In genomic region chr1:72439146-72439545, GRCm38 (mm10) we compare ENCODE assay signal across 12 mouse cellular contexts.
DNase-seq lines count a peak whose midpoint lies in the region; ATAC-seq lines count a peak whose summit lies in the region.
"Had no signal": no experiment of that assay in that cellular context is flagged by ENCODE, and none has a peak within 500 bp of the region (broad histone marks: within the 10 kb centered on the region; RNA-seq: fewer than 3 reads in every experiment).

No protein-coding gene starts in this region.

- H3K27me3 ChIP-seq in hindbrain, embryonic 15.5 days: no peaks in the 10 kb centered on the region
- H3K27me3 ChIP-seq in hindbrain, embryonic 11.5 days (ENCODE audit: control insufficient read depth, insufficient read depth, low read length): no peaks in the 10 kb centered on the region
- H3K27me3 ChIP-seq: embryonic facial prominence, embryonic 12.5 days; intestine, embryonic 15.5 days; lung, embryonic 15.5 days had no signal

- no peak for DNase-seq in hindbrain, embryonic 11.5 days (ENCODE audit: low spot score)
- peak; percentile 42 for DNase-seq in cerebellum, adult 8-10 months
- DNase-seq in layer of hippocampus, adult 18-20 months (ENCODE audit: low spot score in 2 of 2): peak; percentile 59 to 85
- DNase-seq in right cerebral cortex, postnatal 25 days: peak; percentile 28
- DNase-seq in B cell, adult 2 months: no peak
- DNase-seq in thymus, postnatal 10 days (ENCODE audit: low spot score in 2 of 2): no peak
- no peak for DNase-seq in thymus, postnatal 4 days
- DNase-seq: spleen, adult 18-20 months had no signal

- H3K27ac ChIP-seq in hindbrain, embryonic 15.5 days (replicated peaks): no peak overlapping the region
- H3K27ac ChIP-seq in hindbrain, embryonic 11.5 days (ENCODE audit: low read depth, low read length): no peak overlapping the region
- H3K27ac ChIP-seq: embryonic facial prominence, embryonic 12.5 days; intestine, embryonic 15.5 days; lung, embryonic 15.5 days had no signal

- no peak overlapping the region for H3K9ac ChIP-seq in hindbrain, embryonic 15.5 days
- no peak overlapping the region for H3K9ac ChIP-seq in hindbrain, embryonic 11.5 days (ENCODE audit: low read depth, low read length)
- H3K9ac ChIP-seq: embryonic facial prominence, embryonic 12.5 days; intestine, embryonic 15.5 days; lung, embryonic 15.5 days had no signal

- WGBS in hindbrain, embryonic 15.5 days: 52% methylated on average over 8 of the region's 8 CpGs
- WGBS in hindbrain, embryonic 11.5 days: 72% methylated on average over 8 of the region's 8 CpGs

- H3K4me3 ChIP-seq in hindbrain, embryonic 15.5 days: no peak overlapping the region
- H3K4me3 ChIP-seq in hindbrain, embryonic 11.5 days (ENCODE audit: low read depth, low read length): no peak overlapping the region
- H3K4me3 ChIP-seq: embryonic facial prominence, embryonic 12.5 days; intestine, embryonic 15.5 days; lung, embryonic 15.5 days had no signal

- 0 out of 2 replicates have a peak, but pooled peaks cover 5% of the 10 kb centered on the region for H3K4me1 ChIP-seq in hindbrain, embryonic 15.5 days (replicated peaks)
- no peaks in the 10 kb centered on the region for H3K4me1 ChIP-seq in hindbrain, embryonic 11.5 days (replicated peaks; ENCODE audit: control insufficient read depth, insufficient read depth, low read length)
- H3K4me1 ChIP-seq: embryonic facial prominence, embryonic 12.5 days; intestine, embryonic 15.5 days; lung, embryonic 15.5 days had no signal

- H3K4me2 ChIP-seq in hindbrain, embryonic 15.5 days: no peak overlapping the region
- H3K4me2 ChIP-seq in hindbrain, embryonic 11.5 days (replicated peaks; ENCODE audit: low read depth, low read length): no peak overlapping the region
- H3K4me2 ChIP-seq: embryonic facial prominence, embryonic 12.5 days; intestine, embryonic 15.5 days; lung, embryonic 15.5 days had no signal

- no peaks in the 10 kb centered on the region; the same call in 1 of the 2 replicates for H3K36me3 ChIP-seq in hindbrain, embryonic 15.5 days
- no peaks in the 10 kb centered on the region for H3K36me3 ChIP-seq in hindbrain, embryonic 11.5 days (ENCODE audit: control insufficient read depth, insufficient read depth, low read length)
- H3K36me3 ChIP-seq: embryonic facial prominence, embryonic 12.5 days; intestine, embryonic 15.5 days; lung, embryonic 15.5 days had no signal

- ATAC-seq in hindbrain, embryonic 15.5 days (ENCODE audit: low FRiP score, low read depth): peak; percentile 34; the same call in 1 of the 2 replicates
- no peak for ATAC-seq in hindbrain, embryonic 11.5 days (ENCODE audit: low FRiP score)
- ATAC-seq: intestine, embryonic 15.5 days had no signal

- no peaks in the 10 kb centered on the region for H3K9me3 ChIP-seq in hindbrain, embryonic 15.5 days
- H3K9me3 ChIP-seq in hindbrain, embryonic 11.5 days (ENCODE audit: control insufficient read depth, low read length): no peaks in the 10 kb centered on the region
- H3K9me3 ChIP-seq: embryonic facial prominence, embryonic 12.5 days; intestine, embryonic 15.5 days; lung, embryonic 15.5 days had no signal

Comparison
In these comparisons a context has a peak if more than half of its experiments do, and no peak if none do; other contexts are left out.
1. DNase-seq: peak in cerebellum, adult 8-10 months (single experiment), layer of hippocampus, adult 18-20 months (2 of 2) and right cerebral cortex, postnatal 25 days (single experiment); none in hindbrain, embryonic 11.5 days (single experiment), B cell, adult 2 months (0 of 2), thymus, postnatal 10 days (0 of 2) and thymus, postnatal 4 days (single experiment).